ENCODE assay signal across 9 mouse cellular contexts in genomic region chr11:84264490-84264889, GRCm38 (mm10).
A peak's percentile ranks its signal among the peaks of the same experiment; 100 is the strongest.
DNase-seq lines count a peak whose midpoint lies in the region; ATAC-seq and TF ChIP-seq lines count a peak whose summit lies in the region.
"Had no signal": no experiment of that assay in that cellular context is flagged by ENCODE, and none has a peak within 500 bp of the region (broad histone marks: within the 10 kb centered on the region; RNA-seq: fewer than 3 reads in every experiment).

No protein-coding gene starts in this region.

- peak; percentile 65 for DNase-seq in kidney, postnatal 0 days (ENCODE audit: low spot score)
- DNase-seq in 3T3-L1 (ENCODE audit: low read depth, low spot score), result peak; percentile 62
- DNase-seq in 416B (ENCODE audit: low read depth), result peak; percentile 64
- peak; percentile 27 for DNase-seq in c-Kit-positive CD71-positive TER-119-positive erythroid progenitor cells, embryonic 14.5 days (ENCODE audit: low spot score)
- no peak for DNase-seq in adrenal gland, postnatal 14 days
- no peak for DNase-seq in cerebellum, adult 8-10 months
- DNase-seq: gastrocnemius, postnatal 36 days; right cerebral cortex, postnatal 4 days had no signal

- H3K36me3 ChIP-seq in kidney, postnatal 0 days (ENCODE audit: insufficient read depth, low read length), result peaks cover 13% of the 10 kb centered on the region; the same call in 1 of the 2 replicates
- H3K36me3 ChIP-seq in kidney, embryonic 14.5 days (ENCODE audit: control insufficient read depth, insufficient read depth, low read length), result peaks cover 37% of the 10 kb centered on the region

- no peaks in the 10 kb centered on the region for H3K27me3 ChIP-seq in kidney, postnatal 0 days (ENCODE audit: insufficient read depth, low read length)
- H3K27me3 ChIP-seq in kidney, embryonic 14.5 days (ENCODE audit: control insufficient read depth, insufficient read depth, low read length), result no peaks in the 10 kb centered on the region

- H3K9ac ChIP-seq in kidney, postnatal 0 days (ENCODE audit: low read depth, low read length), result no peak overlapping the region
- H3K9ac ChIP-seq in kidney, embryonic 14.5 days (ENCODE audit: low read depth, low read length), result no peak overlapping the region

- no peak for ATAC-seq in kidney, postnatal 0 days (replicated peaks; ENCODE audit: low FRiP score, low read depth)
- no peak for ATAC-seq in kidney, embryonic 14.5 days (ENCODE audit: low FRiP score, low TSS enrichment)

- H3K4me3 ChIP-seq in kidney, postnatal 0 days (replicated peaks; ENCODE audit: low read depth, low read length), result no peak overlapping the region
- no peak overlapping the region for H3K4me3 ChIP-seq in kidney, embryonic 14.5 days (ENCODE audit: low read length)

- 62% methylated on average over 3 of the region's 3 CpGs for WGBS in kidney, postnatal 0 days
- WGBS in kidney, embryonic 14.5 days, result 68% methylated on average over 3 of the region's 3 CpGs

- H3K4me2 ChIP-seq in kidney, postnatal 0 days (ENCODE audit: low read length), result no peak overlapping the region
- H3K4me2 ChIP-seq in kidney, embryonic 14.5 days (replicated peaks; ENCODE audit: low read depth, low read length), result no peak overlapping the region

- no peaks in the 10 kb centered on the region for H3K9me3 ChIP-seq in kidney, postnatal 0 days (replicated peaks; ENCODE audit: low read length)
- no peaks in the 10 kb centered on the region for H3K9me3 ChIP-seq in kidney, embryonic 14.5 days (ENCODE audit: control insufficient read depth, low read length)

- TF ChIP-seq CTCF in kidney, postnatal 0 days (IDR thresholded peaks at IDR 0.05; ENCODE audit: low read depth), result peak; percentile 80

- no peaks in the 10 kb centered on the region for H3K4me1 ChIP-seq in kidney, postnatal 0 days (replicated peaks; ENCODE audit: insufficient read depth, low read length)
- H3K4me1 ChIP-seq in kidney, embryonic 14.5 days (ENCODE audit: control insufficient read depth, insufficient read depth, low read length), result no peaks in the 10 kb centered on the region

- no peak overlapping the region for H3K27ac ChIP-seq in kidney, postnatal 0 days
- H3K27ac ChIP-seq in kidney, embryonic 14.5 days (ENCODE audit: low read depth, low read length), result no peak overlapping the region

Comparison
In these comparisons a context has a peak if more than half of its experiments do, and no peak if none do; other contexts are left out.
1. DNase-seq: peak in kidney, postnatal 0 days (single experiment), 3T3-L1 (single experiment), 416B (single experiment) and c-Kit-positive CD71-positive TER-119-positive erythroid progenitor cells, embryonic 14.5 days (single experiment); none in adrenal gland, postnatal 14 days (single experiment) and cerebellum, adult 8-10 months (single experiment).